Mouse (Mus musculus) hindbrain, embryonic 11.5 days (tissue): ENCODE results near the gene Tom1l2. TPM values are rescaled to one million over a fixed set of nuclear protein-coding genes. Genes with fewer than 3 reads are reported as not detected.
A peak's percentile ranks its signal among the peaks of the same experiment; 100 is the strongest.

Source experiments
- ATAC-seq: fragments of 200-750 bp; cut with Nextera tagmentation; 2 replicates; pipeline ENCODE4 v1.8.0; 2017; ENCODE audit warnings: mild to moderate bottlenecking, moderate TSS enrichment, moderate library complexity; ENCODE audit not compliant: low FRiP score
- DNase-seq: peaks from one replicate; pipeline ENCODE4 v3.0.0-alpha.2; 2015; ENCODE audit warnings: low spot score
- H3K27ac ChIP-seq: fragments of 300-500 bp; sonication (generic); 2 replicates; pipeline ENCODE4 v1.5.1; 2014; ENCODE audit warnings: mild to moderate bottlenecking, low read depth, low read length
- H3K27me3 ChIP-seq: fragments of 300-500 bp; sonication (generic); 2 replicates; pipeline ENCODE4 v1.6.1; 2014; ENCODE audit warnings: mild to moderate bottlenecking, low read length, moderate library complexity, mixed read lengths; ENCODE audit not compliant: control insufficient read depth, insufficient read depth
- H3K36me3 ChIP-seq: fragments of 300-500 bp; sonication (generic); 2 replicates; pipeline ENCODE4 v1.6.1; 2014; ENCODE audit warnings: mild to moderate bottlenecking, low read length, moderate library complexity, mixed read lengths; ENCODE audit not compliant: control insufficient read depth, insufficient read depth
- H3K4me1 ChIP-seq: fragments of 300-500 bp; sonication (generic); replicated peaks from 2 replicates; pipeline ENCODE4 v1.6.1; 2014; ENCODE audit warnings: low read length, mixed read lengths; ENCODE audit not compliant: control insufficient read depth, insufficient read depth
- H3K4me2 ChIP-seq: fragments of 300-500 bp; sonication (generic); replicated peaks from 2 replicates; pipeline ENCODE4 v1.6.1; 2014; ENCODE audit warnings: mild to moderate bottlenecking, low read depth, low read length
- H3K4me3 ChIP-seq: fragments of 300-500 bp; sonication (generic); 2 replicates; pipeline ENCODE4 v1.5.1; 2014; ENCODE audit warnings: low read depth, low read length
- H3K9ac ChIP-seq: fragments of 300-500 bp; sonication (generic); 2 replicates; pipeline ENCODE4 v1.6.1; 2014; ENCODE audit warnings: low read depth, low read length
- H3K9me3 ChIP-seq: fragments of 300-500 bp; sonication (generic); 2 replicates; pipeline ENCODE4 v1.6.1; 2016; ENCODE audit warnings: low read length; ENCODE audit not compliant: control insufficient read depth
- WGBS: fragments of 180-500 bp; shearing (Covaris S2); extraction: QIAGEN DNeasy Blood & Tissue Kit; methylation state at CpG from one replicate; pipeline ENCODE4 v1.1.7; 2014; 5-methylcytosine and 5-hydroxymethylcytosine counted together
- polyA plus RNA-seq: library from polyadenylated mRNA; unstranded; fragments of >200 nt; fragmentation: Nextera tagmentation; extraction: Ambion mirVana; gene quantifications from 2 replicates; pipeline ENCODE4 v1.2.1, GENCODE M21; 2014

Gene Tom1l2
- polyA plus RNA-seq, 1 experiment from 2014 or later: 13.9 TPM

DNA sequence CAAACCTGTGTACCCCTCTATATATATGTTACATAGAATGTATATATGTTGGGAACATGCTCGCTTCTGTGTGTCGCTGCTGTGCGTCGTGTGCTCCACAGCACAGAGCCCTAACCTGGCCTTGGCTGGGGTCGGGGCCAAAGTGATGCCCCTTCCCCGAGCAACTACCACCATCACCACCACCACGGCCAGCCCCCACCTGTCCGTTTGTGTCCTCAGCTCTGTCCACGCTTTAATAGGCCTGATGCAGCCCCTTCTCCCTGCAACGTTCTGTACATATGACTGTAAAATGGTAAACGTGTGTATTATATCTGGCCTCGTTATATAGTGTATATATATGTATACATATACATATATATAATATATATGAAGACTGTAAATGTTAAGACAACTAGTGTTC lies 154.1 kb downstream of the Tom1l2 start:
- H3K9ac ChIP-seq: no peak overlapping the region
- H3K4me2 ChIP-seq: no peak overlapping the region
- DNase-seq (no peak), ATAC-seq (no peak)
- peaks cover 23% of the 10 kb centered on the region for H3K36me3 ChIP-seq
- H3K27ac ChIP-seq: no peak overlapping the region
- H3K4me1 ChIP-seq: 0 out of 2 replicates have a peak, but pooled peaks cover 2% of the 10 kb centered on the region
- no peak overlapping the region for H3K4me3 ChIP-seq
- no peaks in the 10 kb centered on the region for H3K27me3 ChIP-seq
- 94% methylated on average over 12 of the region's 12 CpGs for WGBS
- H3K9me3 ChIP-seq: no peaks in the 10 kb centered on the region

DNA sequence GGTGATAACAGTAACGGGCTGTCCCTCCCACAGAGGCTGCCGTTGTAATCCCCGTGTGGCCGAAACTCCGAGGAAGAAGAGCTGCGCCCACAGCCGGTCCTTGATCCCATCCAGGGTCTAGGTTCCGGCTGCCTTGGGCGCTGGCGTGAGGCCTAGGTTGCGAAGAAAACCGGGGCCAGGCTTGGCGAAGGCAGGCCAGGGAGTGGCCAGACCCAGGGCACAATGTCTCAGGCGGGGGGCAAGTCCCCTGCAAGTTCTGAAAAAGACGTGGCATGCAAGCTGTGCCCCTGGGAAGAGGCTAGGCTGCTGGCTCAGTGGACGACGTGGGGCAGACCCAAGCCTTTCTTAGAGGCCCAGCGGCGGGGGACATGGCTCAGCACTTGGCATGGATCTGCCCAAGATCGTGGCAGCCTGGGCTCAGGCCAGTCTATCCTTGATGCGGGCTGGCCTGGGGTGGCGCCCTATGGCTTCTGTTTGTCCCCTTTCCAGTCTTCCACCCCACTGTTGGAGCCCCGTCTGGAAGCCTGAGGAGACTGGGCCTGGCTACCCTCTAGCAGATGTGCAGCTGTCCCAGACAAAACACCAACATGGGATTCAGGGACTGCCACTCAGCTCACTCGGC lies 154.6 kb downstream of the Tom1l2 start:
- no peak overlapping the region for H3K9ac ChIP-seq
- no peak overlapping the region for H3K27ac ChIP-seq
- H3K4me1 ChIP-seq: 0 out of 2 replicates have a peak, but pooled peaks cover 2% of the 10 kb centered on the region
- no peak for ATAC-seq
- H3K27me3 ChIP-seq: no peaks in the 10 kb centered on the region
- no peak overlapping the region for H3K4me3 ChIP-seq
- H3K4me2 ChIP-seq: no peak overlapping the region
- peaks cover 22% of the 10 kb centered on the region for H3K36me3 ChIP-seq
- 83% methylated on average over 24 of the region's 24 CpGs for WGBS
- H3K9me3 ChIP-seq: no peaks in the 10 kb centered on the region
- DNase-seq: no peak

DNA sequence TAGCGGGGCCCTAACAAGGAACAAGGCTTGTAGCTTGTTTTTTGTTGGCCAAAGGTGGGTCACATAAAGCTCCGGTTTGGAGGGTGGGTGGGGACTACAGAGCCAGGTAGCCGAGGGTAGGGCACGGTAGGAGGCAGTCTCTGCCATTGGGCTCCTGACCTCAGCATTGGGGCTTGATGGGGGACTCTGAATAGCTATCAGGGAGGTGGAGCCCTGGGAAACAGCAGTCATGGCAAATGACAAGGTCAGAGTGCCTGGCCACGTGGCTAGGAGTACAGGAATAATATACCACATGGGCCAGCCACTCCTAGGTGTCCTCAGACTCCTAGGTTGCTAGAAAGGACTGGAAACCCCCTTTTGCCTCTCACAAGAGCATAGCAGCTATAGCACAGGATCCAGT lies 156.4 kb downstream of the Tom1l2 start:
- ATAC-seq (no peak), DNase-seq (no peak)
- 79% methylated on average over 5 of the region's 5 CpGs for WGBS
- Histone ChIP-seq H3K9me3 (no peaks in the 10 kb centered on the region), H3K27ac (no peak overlapping the region), H3K4me2 (no peak overlapping the region), H3K36me3 (peaks cover 18% of the 10 kb centered on the region), H3K4me3 (no peak overlapping the region), H3K9ac (no peak overlapping the region), H3K27me3 (no peaks in the 10 kb centered on the region), H3K4me1 (0 out of 2 replicates have a peak, but pooled peaks cover 2% of the 10 kb centered on the region)

DNA sequence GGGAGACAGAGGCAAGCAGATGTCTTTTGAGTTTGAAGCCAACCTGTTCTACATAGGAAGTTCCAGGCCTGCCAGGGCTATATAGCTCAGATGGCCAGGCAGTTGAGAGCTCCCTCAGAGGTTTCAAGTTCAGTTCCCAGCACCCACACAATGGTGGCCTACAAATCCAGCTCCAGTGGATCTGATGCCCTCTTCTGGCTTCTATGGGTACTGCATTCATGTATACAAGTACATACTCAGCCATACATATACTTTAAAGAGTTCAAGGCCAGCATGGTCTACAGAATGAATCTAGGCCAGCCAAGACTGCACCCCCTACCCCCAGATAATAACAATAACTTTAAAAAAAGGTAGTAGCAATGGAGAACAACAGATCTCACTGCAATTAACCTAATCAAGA lies 157.6 kb downstream of the Tom1l2 start:
- Histone ChIP-seq H3K9ac (no peak overlapping the region), H3K36me3 (peaks cover 17% of the 10 kb centered on the region), H3K27me3 (no peaks in the 10 kb centered on the region), H3K9me3 (no peaks in the 10 kb centered on the region), H3K4me1 (0 out of 2 replicates have a peak, but pooled peaks cover 2% of the 10 kb centered on the region), H3K27ac (no peak overlapping the region), H3K4me3 (no peak overlapping the region), H3K4me2 (no peak overlapping the region)
- DNase-seq (peak; percentile 56), ATAC-seq (no peak)

DNA sequence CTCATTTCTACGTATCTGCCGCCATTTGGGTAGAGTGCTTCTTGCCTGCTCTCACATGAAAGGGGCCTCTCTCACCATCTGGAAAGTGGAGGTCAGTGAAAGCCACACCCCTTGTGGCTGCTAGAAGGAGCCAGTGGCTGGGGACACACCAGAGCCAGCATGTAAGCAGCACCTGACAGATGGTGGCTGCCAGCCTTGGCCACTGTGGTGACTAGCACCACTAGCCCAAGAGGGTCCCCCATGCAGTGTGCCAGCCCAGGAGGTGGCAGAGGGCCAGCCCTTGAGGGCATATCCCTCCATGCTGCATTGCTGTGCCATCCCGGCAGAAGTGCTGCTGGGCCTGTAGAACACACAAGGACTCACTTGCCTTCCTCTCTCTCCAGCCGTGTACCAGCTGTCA lies 159.1 kb downstream of the Tom1l2 start:
- ATAC-seq: 0 out of 2 replicates have a peak, but pooled peaks have one; percentile 32
- Histone ChIP-seq H3K4me2 (no peak overlapping the region), H3K9me3 (no peaks in the 10 kb centered on the region), H3K4me3 (no peak overlapping the region), H3K9ac (no peak overlapping the region), H3K4me1 (no peaks in the 10 kb centered on the region; the same call in 1 of the 2 replicates), H3K36me3 (peaks cover 18% of the 10 kb centered on the region), H3K27ac (no peak overlapping the region), H3K27me3 (no peaks in the 10 kb centered on the region)
- 83% methylated on average over 4 of the region's 4 CpGs for WGBS
- DNase-seq: no peak

DNA sequence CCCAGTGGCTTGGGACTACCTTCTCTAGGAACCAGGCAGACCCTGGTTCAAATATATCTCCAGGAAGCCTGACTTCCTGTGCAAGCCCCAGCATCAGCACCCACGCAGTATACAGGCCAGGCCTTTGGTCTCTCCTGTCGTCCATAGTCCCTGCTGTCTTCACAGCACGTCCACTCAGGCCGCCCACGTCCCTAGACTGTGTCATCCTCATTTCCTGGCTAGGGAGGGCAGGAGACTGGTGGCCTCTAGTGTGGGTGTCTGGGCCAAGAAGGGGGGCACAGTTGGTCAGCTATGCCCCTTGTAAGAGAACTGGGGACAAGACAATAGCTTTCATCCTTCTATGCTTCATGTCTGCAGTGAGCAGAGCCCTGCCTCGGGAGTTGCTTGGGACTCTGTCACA lies 160.2 kb downstream of the Tom1l2 start:
- Histone ChIP-seq H3K9ac (no peak overlapping the region), H3K27ac (0 out of 2 replicates have a peak overlapping the region, but pooled peaks have one; percentile 10), H3K27me3 (no peaks in the 10 kb centered on the region), H3K4me1 (no peaks in the 10 kb centered on the region; the same call in 1 of the 2 replicates), H3K4me3 (no peak overlapping the region), H3K9me3 (no peaks in the 10 kb centered on the region), H3K36me3 (peaks cover 20% of the 10 kb centered on the region), H3K4me2 (no peak overlapping the region)
- 85% methylated on average over 6 of the region's 6 CpGs for WGBS
- ATAC-seq (no peak), DNase-seq (no peak)

DNA sequence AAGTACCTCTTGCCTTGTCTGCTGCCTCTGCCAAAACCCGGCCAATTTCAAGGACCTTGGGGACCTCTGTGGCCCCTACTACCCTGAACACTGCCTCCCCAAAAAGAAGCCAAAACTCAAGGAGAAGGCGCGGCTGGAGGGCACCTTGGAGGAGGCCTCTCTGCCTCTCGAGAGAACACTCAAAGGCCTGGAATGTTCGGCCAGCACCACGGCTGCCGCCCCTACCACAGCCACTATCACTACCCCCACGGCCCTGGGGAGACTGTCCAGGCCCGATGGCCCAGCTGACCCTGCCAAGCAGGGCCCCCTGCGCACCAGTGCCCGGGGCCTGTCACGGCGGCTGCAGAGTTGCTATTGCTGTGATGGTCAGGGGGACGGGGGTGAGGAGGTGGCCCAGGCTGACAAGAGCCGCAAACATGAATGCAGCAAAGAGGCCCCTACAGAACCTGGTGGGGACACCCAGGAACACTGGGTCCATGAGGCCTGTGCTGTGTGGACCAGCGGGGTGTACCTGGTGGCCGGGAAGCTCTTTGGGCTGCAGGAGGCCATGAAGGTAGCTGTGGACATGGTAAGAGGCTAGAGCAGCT lies 162.6 kb downstream of the Tom1l2 start:
- Histone ChIP-seq H3K36me3 (peaks cover 29% of the 10 kb centered on the region), H3K9ac (no peak overlapping the region), H3K9me3 (no peaks in the 10 kb centered on the region), H3K27ac (no peak overlapping the region; the same call in 1 of the 2 replicates), H3K4me3 (no peak overlapping the region), H3K4me1 (peaks cover 2% of the 10 kb centered on the region), H3K4me2 (no peak overlapping the region), H3K27me3 (no peaks in the 10 kb centered on the region)
- DNase-seq (no peak), ATAC-seq (no peak)
- WGBS: 93% methylated on average over 17 of the region's 17 CpGs

DNA sequence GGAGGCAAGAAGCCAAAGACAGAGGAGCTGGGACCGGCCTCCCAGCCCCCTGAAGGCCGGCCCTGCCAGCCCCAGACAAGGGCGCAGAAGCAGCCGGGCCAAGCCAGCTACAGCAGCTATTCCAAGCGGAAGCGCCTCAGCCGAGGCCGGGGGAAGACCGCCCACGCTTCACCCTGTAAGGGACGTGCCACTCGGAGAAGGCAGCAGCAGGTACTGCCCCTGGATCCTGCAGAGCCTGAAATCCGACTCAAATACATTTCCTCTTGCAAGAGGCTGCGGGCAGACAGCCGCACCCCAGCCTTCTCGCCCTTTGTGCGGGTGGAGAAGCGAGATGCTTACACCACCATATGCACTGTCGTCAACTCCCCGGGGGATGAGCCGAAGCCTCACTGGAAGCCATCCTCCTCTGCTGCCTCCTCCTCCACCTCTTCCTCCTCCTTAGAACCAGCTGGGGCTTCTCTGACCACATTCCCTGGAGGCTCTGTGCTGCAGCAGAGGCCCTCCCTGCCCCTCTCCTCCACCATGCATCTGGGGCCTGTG lies 163.1 kb downstream of the Tom1l2 start:
- whole genome bisulfite sequencing: 85% methylated on average over 21 of the region's 21 CpGs
- no peaks in the 10 kb centered on the region for H3K27me3 ChIP-seq
- H3K4me1 ChIP-seq: peaks cover 8% of the 10 kb centered on the region
- no peaks in the 10 kb centered on the region for H3K9me3 ChIP-seq
- H3K36me3 ChIP-seq: peaks cover 25% of the 10 kb centered on the region
- no peak for ATAC-seq
- H3K9ac ChIP-seq: no peak overlapping the region
- no peak overlapping the region for H3K4me2 ChIP-seq
- no peak overlapping the region for H3K4me3 ChIP-seq
- H3K27ac ChIP-seq: peak overlapping the region; percentile 7; the same call in 1 of the 2 replicates
- DNase-seq: peak; percentile 35
